Mouse (Mus musculus) MN1 (cell line): Measurements from ENCODE around the gene Prph.

Experiments
- DNase-seq: peaks from one replicate; pipeline ENCODE4 v3.0.0-alpha.2; 2016; ENCODE audit warnings: low spot score

Gene Prph

GRCm38 (mm10) chr15:99098493-99098861 lies 43.5 kb downstream of the Prph start:
- peak; percentile 49 for DNase-seq

DNA sequence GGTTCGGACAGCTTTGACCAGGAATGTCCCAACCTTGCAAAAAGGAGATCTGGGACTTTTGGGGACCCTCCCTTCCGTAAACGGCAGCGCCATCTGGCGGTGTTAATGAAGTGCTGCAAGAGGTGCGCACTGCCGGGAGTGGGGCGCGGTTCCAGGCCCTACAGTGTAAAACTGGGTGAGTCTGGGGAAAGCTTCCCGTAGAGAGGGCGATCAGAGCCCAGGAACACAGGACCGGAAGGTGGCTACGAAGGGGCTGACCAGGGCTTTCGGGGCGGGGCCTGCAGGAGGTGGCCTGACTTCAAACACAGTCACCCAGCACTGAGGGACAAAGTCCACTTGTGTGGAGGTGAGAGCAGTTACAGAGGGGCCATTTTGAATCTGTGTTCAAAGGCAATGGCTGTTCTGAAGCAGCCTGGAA lies 44.2 kb downstream of the Prph start:
- peak; percentile 83 for DNase-seq

GRCm38 (mm10) chr15:99099984-99100383 lies 45.0 kb downstream of the Prph start:
- no peak for DNase-seq

GRCm38 (mm10) chr15:99105238-99105637 lies 50.3 kb downstream of the Prph start:
- no peak for DNase-seq

DNA sequence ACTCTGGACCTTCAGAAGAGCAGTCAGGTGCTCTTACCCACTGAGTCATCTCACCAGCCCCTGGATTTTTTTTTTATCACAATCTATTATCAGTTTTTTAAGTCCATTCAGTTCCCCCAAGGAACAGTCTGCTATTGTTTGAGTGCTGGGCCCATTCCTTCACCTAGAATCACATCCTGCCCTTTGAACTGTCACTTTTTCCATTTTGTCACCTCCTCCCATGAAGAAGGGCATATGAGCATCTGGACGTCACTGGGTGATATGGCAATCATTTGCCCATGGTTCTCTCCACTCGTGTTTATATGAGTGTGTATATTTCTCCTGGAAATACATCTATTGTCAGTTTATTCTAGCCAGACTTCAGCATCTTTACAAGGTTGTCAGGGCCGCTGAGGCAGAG lies 52.9 kb downstream of the Prph start:
- DNase-seq = no peak
